Mouse (Mus musculus) kidney, postnatal 25 days (tissue): ENCODE data around the gene Sptan1.
A peak's percentile ranks its signal among the peaks of the same experiment; 100 is the strongest.
"Not testable (repeated sequence)": the region's sequence is repeated elsewhere in the genome, so short reads cannot be mapped to it uniquely, and the experiment has no call there.

Source experiments
- DNase-seq, 2 experiments: peaks; one replicate each; pipeline ENCODE4 v3.0.0; 2021; ENCODE audit warnings: mixed read lengths in 2 of 2

The Sptan1 gene

DNA sequence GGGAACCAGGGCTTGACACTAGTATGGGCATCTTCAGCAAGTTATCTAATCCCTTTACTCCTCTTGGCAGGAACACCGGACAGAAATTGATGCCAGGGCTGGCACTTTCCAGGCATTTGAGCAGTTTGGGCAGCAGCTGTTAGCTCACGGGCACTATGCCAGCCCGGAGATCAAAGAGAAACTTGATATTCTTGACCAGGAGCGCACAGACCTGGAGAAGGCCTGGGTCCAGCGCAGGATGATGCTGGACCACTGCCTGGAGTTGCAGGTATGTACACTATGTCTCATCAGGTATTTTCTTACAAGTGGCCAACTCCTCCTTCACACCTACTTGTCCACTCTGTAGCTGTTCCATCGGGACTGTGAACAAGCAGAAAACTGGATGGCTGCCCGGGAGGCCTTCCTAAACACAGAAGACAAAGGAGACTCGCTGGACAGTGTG lies 45.5 kb downstream of the Sptan1 start:
- no peak for DNase-seq

- peak in 1 of 2 experiments; percentile 29 for DNase-seq
These were observed 49.1 kb downstream of the Sptan1 start for GRCm38 (mm10) chr2:30014326-30014966.

DNA sequence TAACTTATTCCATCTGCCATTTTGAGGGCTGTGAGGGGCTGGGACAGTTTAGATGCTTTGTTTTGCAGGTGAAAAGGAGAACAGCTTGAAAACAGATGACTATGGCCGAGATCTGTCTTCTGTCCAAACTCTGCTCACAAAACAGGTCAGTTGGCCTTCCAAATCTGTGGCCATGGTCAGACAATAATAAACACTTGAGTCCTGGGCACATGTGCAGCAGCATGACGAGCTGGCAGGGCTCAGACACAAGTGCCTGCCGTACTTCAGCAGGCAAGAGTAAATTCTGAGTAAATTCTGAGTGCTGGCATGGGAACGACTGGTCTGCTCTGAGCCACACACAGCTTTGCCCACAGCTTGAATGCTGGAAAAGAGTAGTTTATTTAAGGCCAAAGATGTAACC lies 60.1 kb downstream of the Sptan1 start:
- no peak for DNase-seq

DNA sequence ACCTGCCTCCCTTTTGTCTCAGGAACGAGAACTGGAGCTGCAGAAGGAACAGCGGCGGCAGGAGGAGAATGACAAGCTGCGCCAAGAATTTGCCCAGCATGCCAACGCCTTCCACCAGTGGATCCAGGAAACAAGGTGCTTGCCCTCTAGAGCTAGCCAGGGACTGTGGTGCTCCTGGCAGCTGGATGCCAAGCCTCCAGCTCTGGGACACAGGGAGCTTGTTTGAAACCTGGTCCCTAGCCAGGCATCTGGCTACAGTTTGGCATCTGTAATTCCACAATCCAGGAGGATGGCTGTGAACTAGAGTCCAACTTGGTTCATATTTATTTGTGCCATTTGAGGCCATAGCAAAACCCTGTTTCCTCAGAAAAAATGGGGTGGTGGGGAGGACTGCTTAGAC lies 61.6 kb downstream of the Sptan1 start:
- no peak for DNase-seq

DNA sequence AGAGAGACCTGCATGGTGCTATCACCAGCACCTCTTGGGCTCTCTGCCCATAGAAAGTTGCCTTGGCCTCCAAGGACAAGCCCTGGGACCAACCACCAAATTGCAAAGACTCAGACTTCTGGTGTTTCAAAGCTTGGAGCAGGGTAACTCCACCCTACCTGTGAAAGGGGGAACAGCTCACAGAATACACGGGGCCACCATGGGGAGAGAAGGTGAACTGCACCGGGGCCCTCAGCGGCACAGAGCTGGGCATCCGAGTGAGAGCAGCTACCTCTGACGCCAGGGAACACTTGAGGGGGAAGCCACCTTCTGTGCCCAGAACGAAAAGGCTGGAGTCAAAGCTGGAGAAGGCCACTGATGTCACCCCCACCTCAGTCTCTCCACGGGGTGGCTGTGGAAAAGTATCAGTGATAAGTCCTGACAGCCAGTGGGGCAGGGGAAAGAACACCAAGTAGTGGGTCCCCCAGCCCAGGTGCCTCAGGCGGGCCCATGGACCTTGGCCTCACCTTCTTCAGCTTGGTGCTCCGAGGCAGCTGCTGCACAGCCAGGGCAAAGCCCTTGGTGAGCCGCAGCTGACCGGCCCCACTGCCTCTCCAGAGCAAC lies 67.0 kb downstream of the Sptan1 start:
- no peak for DNase-seq

DNA sequence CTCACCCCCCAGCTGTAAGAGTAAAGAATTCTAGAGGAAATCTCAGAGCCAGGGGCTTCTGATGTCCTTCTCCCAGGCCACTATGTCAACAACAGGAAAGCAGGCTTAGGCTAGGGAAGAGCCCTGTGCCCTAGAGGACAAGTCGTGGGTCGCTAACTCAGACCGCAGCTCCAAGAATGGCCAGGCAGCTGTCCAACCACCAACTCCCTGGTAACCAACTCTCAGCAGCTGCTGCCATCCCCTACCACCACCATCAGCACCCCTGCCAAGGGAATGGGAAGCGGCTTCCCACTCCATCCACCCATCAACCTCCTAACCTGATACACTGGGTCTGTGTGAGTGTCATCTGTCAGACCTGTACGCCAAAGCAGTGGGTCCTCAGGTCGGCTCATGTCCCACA lies 67.6 kb downstream of the Sptan1 start:
- no peak for DNase-seq

- no peak for DNase-seq
These were observed 72.4 kb downstream of the Sptan1 start for GRCm38 (mm10) chr2:30037762-30038161.

GRCm38 (mm10) chr2:30038370-30038769 lies 73.0 kb downstream of the Sptan1 start:
- DNase-seq: no peak

- DNase-seq: no peak
These were observed 74.3 kb downstream of the Sptan1 start for GRCm38 (mm10) chr2:30039687-30040086.

DNA sequence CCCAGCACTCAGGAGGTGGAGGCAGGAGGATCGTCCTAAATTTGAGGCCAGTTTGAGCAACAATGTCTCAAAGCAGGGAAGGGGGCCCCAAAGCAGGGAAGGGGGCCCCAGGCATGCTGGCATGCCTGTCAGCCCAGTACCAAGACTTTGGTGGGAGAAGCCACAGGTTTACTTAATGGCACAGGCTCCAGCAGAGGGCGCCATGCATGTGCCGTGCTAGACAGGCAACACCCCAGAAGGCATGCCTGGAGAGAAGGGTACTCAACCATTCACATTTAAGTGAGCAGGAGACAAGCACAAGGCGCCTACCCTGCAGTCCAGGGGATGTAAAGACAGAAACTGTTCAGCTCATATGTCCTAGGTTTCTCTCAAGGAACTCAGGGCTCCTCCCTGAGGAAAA lies 77.1 kb downstream of the Sptan1 start:
- peak; percentile 86 to 94 for DNase-seq

GRCm38 (mm10) chr2:30044550-30044949 lies 79.2 kb downstream of the Sptan1 start:
- DNase-seq: no peak

- DNase-seq: peak in 1 of 2 experiments; percentile 62
These were observed 81.8 kb downstream of the Sptan1 start for GRCm38 (mm10) chr2:30047127-30047526.

- no peak for DNase-seq
These were observed 82.7 kb downstream of the Sptan1 start for GRCm38 (mm10) chr2:30048101-30048501.

- DNase-seq: peak; percentile 98
These were observed 83.5 kb downstream of the Sptan1 start, which contains the start of gene Wdr34 for GRCm38 (mm10) chr2:30048699-30049388. Gene Wdr34 (minus strand): TSS chr2:30048881.

GRCm38 (mm10) chr2:30049831-30050230 lies 84.5 kb downstream of the Sptan1 start:
- no peak for DNase-seq

- DNase-seq: no peak
These were observed 86.8 kb downstream of the Sptan1 start for GRCm38 (mm10) chr2:30051992-30052761.

DNA sequence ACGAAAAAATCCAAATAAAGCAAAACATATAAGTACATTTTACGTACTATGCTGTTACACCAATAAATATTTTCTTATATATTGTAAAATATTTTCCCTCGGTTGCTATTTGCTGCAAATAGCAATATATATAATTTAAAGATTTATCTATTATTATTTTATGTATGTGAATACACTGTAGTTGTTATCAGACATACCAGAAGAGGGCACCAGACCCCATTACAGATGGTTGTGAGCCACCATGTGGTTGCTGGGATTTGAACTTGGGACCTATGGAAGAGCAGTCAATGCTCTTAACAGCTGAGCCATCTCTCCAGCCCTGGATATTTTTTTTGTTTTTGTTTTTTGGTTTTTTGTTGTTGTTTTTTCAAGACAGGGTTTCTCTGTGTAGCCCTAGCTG lies 90.0 kb downstream of the Sptan1 start:
- not testable (repeated sequence) for DNase-seq

- no peak for DNase-seq
These were observed 91.4 kb downstream of the Sptan1 start for GRCm38 (mm10) chr2:30056736-30057135.

DNA sequence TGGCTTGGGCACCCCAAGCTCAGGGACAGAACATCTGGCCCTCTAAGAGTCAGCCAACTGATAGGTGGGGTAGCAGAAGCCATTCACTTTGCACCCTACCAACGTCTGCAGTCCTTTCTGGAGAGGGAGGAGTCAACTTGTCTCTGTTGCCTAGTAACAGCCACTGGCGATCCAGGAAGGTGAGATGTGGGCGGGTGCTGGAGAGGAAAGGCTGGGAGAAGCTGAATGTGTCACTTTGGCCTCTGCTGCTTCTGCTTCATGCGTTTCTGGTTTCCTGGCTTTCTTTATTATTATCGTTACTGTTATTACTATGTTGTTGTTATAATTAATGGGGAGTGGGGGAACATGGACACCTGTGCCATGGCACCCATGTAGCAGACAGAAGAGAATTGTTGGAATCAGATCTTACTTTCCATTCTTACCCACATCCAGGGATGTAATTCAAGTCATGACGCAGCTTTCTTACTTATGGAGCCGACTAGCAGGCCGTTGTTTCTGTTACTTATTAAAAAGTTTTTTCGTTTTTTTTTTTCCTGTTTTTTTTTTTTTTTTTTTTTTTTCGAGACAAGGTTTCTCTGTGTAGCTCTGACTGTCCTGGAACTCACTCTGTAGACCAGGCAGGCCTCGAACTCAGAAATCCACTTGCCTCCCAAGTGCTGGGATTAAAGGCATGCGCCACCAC lies 92.0 kb downstream of the Sptan1 start, which contains the start of gene Set:
Gene Set (plus strand): TSS at position 156 of the 682 bp plus-strand sequence.
- DNase-seq: peak in 1 of 2 experiments; percentile 59

DNA sequence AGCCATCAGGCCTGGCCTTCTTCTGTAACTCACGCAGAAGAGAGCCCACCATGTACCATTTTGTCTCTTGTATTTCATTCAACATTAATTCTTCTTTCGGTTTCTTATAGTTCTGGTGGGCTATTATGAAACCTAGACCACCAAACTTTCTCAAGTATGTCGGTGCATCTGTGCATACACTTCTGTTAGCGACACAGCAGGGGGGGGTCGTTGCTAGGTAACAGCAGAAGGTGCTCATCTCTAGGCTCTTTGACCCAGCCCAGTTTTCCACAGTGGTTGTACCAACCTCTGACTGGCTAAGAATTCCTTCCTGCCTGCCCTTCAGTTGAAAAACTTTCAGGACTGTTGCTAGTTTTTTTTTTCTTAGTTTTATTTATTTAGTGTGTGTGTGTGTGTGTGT lies 93.1 kb downstream of the Sptan1 start:
- no peak for DNase-seq

DNA sequence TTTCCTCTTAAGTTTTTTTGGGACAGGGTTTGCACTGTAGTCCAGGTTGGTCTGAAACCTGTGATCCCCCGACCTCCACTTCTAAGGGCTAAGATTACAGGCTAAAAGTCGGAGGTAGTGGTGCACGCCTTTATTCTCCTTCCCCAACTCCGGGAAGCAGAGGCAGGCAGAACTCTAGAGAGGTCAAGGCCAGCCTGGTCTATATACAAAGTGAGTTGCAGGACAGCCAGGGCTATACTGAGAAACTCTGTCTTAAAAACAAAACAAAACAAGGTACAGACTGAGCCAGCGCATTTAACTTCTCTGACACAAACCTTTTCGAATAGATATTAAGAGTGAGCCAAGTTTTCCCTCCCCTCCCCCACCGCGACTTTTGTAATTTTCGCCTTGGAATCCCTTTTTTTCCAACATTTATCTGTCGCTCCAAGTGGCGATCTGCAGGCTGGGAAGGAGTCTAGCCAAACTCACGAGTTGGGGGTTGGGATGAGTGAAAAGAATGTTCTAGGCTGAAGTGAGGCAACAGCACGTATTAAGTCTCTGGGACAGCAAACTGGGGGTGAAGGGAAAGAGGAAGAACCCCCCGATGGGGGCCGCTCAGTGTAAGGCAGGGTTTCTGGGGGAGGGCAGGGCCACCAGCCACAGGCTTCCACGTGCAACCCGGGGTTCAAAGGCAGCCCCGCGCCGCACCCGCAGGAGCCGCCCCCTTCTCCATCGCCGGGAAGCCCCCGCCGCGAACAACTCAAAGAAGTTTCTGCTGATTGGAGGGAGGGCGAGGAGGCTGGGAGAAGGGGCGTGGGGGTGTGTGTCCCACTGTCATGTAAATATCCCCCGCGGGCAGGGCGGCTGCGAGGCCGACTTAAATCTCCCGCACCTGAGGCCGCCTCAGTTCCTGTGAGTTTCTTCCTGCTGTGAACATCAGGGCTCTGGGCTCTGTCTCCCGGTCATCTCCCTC lies 96.1 kb downstream of the Sptan1 start:
- peak; percentile 39 to 67 for DNase-seq
